Mouse (Mus musculus): ENCODE results near the gene Rec8. TPM values are rescaled to one million over a fixed set of nuclear protein-coding genes. Genes with fewer than 3 reads are reported as not detected.

Gene Rec8
- total RNA-seq, 4 experiments from 2014 or later = 0.53 to 1.4 (median 0.67) TPM

DNA sequence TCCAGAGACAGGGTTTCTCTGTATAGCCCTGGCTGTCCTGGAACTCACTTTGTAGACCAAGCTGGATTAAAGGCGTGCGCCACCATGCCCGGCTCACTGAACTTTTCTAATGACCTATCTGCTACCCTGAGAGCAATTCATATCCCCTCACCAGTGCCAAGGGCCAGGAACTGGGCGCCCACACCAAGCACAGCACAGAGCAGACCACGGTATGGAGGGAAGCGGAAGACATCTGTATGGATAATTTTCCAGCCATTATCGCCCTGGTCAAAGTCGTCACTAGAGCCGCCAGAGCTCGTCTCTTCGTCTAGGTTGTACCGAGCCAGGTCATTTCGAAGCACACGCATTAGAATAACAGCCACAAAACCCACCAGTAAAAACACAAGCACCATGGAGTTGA is 23.0 kb downstream of the Rec8 start:
- DNase-seq (ENCODE audit: low spot score) = no peak

DNA sequence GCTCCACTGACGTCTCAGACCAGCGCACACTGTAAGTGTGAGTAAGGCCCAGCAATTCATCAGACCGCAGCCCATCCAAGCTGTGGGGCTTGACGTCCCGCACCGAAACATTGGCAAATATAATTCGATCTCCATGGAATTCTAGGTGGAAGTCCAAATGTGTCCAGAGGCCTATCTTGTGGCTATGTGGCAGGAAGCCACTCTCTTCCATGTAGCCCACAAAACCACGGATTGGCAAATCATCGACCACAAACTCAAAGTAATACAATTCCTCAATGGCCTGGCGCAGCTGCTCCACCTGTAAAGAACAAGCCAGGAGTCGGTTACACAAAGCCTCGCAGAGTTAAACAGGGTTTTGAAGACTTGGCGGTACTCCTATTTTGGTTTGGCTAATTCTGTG is 23.5 kb downstream of the Rec8 start:
- DNase-seq (ENCODE audit: low spot score) = no peak

DNA sequence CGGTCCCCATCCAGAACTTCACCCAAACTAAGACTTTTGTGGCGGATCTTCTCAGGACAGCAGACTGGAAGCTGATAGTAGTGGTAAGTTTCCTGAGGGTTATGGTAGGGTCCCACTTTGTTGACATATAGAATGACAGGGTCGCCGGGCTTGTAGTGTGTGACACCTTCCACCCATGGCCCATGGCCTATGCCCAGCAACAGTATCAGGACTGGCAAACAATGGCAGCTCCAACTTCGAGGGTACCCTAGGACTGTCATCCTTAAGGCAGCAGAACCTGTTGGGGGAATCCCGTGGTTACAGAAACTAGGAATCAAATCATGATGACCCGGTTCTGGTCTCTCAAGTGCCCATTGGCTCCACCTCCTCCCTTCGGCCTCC is 24.8 kb downstream of the Rec8 start:
- DNase-seq (ENCODE audit: low spot score) = no peak

DNA sequence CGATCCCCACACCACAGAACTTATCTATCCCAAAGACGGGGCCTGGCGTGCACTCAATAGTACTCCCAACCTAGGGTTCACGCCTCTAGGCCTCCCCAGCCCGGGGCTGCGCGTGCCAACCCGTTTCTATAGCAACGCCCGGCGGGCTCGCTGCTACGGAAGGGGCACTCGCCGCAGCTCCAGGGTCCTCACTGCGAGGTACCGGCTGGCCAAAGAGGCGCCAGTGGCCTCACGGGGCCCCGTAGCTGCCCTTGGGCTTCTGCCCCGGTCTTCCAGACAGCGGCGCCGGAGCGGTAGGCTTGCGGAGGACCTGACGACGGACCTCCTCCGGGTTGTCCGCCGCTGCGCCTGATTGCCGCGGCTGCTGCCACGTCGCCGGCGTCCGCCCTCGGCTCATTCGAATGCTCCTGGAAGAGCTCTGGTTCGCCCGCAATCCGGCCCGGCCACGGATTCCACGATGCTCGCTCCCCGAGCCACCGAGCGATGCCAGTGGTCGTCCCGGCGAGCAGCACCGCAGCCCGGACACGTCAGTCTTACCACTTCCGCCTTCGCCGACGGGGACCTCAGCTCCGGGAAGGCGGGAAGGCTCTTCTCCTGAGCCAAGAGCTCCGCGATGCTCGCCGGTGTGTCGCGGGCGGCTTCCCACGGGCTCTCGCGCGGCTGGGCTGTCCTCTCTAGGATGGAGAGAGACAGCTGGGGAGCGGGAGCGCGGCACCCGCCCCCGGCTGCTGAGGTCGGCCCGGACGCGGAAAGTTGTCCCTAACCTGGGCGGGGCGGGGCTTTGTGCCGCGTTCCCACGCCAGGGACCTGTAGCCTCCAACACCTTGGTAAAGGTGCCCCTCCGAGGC is 25.4 kb downstream of the Rec8 start, which contains the start of gene Tm9sf1:
TSS of gene Tm9sf1 (minus strand) at position 747 of the 848 bp plus-strand sequence.
- peak; percentile 86 for DNase-seq (ENCODE audit: low spot score)

DNA sequence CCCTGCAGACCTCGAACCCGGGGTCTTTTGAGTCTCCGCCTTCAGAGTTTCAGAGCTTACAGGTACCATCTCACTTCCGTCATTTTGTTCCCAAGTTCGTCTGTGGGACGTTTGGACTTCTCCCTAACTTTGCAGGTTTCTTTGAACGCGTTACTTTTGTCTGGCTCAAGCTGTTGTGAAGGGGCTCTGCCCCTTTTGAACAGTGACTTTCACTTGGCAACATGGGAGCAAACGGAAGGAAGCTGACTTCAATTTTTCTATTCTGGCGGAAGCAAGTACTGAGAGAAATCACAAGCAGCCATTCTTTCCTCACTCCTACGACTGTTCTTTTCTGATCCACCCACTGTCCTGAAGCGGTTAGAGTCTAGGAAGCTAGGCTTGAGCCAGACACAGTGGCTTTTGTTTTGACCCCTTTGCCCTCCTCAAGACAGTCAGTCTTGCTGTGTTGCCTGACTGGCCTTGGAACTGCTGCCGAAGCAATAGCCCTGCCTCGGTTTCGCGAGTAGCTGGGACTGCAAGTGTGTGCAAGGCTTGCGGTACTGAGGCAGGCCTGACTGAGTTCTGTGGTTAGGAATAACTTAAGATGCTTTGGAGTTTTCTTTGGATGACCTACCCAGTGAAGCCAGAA is 26.5 kb downstream of the Rec8 start:
- DNase-seq (ENCODE audit: low spot score) = peak; percentile 41

DNA sequence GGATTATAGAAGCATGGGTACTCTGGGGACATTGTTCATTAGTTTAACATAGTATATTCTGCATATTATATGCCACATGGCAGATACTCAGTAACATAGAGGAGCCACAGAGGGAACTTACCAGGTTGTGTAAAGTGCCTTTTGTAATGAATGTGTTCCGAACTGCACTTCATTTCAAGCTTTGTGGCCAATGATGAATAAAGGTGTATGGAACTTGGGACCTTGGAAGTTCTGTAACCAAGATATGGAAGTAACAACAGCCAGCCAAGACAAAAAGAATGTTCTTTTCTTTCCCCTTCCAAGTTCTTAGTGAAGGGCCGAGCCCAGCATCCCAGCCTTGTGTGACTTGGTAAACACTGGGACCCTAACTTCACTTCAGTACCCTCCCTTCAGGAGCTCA is 32.0 kb downstream of the Rec8 start, which contains the start of gene Tssk4:
TSS of gene Tssk4 (plus strand) at position 301 of the 400 bp plus-strand sequence.
- DNase-seq (ENCODE audit: low spot score) = no peak

DNA sequence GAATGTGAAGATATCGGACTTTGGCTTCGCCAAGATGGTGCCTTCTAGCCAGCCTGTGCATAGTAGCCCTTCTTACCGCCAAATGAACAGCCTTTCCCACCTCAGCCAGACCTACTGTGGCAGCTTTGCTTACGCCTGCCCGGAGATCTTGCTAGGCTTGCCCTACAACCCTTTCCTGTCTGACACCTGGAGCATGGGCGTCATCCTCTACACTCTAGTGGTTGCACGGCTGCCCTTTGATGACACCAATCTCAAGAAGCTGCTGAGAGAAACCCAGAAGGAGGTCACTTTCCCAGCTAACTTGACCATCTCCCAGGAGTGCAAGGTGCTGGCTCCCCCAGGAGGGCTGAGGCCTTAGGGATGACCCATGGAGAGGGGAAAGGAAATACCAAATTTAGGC is 33.7 kb downstream of the Rec8 start:
- no peak for DNase-seq (ENCODE audit: low spot score)

DNA sequence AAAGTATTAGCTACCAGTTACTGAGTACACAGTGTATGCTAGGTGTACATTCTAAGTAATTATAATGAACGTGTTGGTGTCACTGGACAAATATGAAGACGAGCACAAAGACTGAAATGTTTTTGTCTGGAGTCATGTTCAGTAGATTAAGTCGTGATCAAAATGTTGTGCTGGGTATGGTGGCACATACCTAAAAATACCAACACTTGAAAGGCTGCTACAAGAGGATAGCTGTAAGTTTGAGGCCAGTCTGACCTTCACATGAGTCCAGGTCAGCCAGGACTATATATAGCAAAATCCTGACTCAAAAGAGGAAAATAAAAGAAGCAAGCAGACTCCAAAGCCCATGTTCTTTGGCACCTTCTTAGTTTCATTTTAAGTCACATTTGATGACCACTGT is 39.1 kb downstream of the Rec8 start:
- no peak for DNase-seq (ENCODE audit: low spot score)

DNA sequence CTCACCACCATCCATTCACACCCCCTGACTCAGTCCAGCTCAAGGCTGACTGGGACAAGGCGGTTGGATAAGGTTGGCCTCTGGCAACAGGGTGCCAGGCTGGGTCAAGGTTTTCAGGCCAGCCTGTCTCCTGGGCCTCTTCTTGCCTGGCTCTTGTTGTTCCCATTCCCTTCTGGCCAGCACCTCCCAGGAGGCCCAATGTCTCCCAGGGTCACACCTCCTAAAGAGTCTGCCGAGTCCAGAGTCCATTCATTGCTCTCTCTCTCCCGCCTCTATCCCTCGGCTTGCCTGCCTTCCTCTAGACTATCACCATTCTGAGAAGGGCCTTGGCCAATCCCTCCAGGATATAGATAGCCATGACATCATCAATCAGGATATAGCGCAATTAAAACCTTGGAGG is 40.2 kb downstream of the Rec8 start:
- DNase-seq (ENCODE audit: low spot score) = no peak

DNA sequence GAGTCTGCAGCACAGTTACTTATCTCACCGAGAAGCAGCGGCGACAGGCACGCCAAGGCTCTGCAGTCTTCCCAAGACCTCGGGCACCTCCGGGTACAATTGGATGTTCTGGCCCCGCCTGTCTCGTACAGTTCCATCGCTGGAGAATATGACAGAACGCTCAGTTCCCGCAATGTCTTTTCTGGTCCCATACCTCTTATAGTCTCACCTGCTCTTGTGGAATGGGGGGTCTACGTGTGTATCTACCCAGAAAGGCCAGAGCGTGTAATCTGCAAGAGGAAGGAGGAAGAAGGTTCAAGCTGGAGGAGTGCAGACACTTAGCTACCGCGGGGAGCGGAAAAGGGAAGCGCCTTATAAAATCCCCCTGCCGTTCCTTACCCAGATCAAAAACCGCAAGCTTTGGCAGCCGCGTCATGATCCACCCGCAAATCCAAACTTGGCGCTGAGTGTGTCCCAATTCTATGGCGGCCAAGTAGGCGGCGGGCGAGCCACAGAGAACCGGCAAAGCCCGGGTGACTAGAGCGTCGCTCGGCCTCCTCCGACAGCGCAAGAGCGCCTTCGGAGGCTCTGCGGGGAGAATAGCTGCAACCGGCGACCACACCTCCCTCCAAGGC is 42.2 kb downstream of the Rec8 start, which contains the start of gene Mdp1:
TSS of gene Mdp1 (minus strand) at position 549 of the 614 bp plus-strand sequence.
- peak; percentile 64 for DNase-seq (ENCODE audit: low spot score)

DNA sequence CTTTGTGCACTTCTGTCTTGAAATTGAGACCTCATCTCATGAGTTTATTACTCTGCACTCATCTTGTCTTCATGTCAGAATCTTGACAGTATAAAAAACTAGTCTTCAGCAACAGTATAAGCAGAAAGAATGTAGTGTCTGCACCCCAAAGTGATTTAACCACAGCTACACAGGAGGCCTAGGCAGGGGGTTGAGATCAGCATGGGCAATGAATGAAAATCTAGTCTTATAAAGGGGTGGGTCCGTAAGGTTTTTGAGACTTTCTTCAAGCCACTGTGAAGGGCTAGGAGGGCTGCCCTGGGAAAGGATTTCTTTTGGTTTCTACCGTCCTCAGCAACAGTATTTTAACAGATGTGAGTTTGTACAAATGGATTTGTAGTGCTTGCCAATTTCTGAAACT is 42.8 kb downstream of the Rec8 start:
- no peak for DNase-seq (ENCODE audit: low spot score)

DNA sequence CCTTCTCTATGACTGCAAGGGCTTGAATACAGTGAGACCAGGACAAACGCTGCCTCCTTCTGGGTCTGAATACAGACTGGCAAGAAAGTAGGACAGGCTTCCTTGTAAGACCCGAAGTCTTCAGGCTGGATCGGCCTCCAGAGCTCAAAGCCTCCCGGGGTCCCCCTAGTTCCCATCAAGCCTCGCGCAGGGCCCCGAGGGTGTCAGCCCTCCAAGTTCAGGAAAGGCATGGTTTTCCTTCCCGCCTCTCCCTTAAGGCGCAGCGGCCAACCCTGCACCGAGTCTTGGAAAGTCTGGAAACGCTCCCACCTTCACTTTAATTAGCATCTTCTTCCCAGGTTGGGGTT is 53.6 kb downstream of the Rec8 start:
- no peak for DNase-seq (ENCODE audit: low spot score)

DNA sequence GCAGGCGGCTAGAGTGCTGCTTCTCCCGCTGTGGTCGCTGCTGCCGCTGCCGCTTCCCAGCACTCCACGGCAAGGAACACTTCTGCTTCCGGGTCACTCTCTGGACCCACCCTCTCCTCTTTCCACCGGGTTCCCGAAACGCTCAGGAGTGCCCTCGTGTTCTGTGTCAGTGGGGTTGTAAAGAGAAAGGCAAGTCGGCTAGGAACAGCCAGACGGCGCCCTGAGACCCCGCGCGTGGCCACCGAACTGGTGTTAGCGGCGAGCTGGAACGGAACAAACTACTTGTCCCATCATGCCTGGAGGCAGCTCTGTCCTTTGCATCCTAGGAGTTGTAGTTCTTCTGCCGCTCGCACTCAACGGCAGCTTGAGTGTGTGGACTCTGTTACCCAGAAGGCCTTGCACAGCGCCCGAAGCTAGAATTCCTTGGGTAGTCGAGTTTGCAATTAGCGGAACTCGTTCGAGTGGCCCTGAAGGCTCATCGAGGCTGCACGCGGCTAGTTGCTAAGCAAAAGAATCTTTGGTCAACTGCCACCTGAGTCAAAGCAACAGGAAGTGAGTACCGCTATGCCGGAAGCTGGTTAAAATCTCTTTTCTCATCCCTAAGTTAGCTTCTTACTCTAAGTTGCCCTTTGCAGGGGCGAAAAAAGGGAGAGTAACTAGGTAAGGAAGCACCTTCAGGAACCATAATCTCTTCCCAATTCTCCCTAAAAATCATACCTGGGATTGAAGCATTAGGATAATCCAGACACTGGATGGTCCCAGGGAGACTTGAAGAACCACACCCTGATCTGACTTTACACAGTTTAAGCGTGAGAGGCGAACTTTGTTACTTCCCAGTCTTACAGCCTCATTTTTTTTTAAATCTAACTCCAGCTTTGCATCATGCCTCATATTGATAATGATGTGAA is 54.2 kb downstream of the Rec8 start, which contains the start of the genes Gmpr2 and Nedd8:
TSS of gene Gmpr2 (plus strand) at position 109 of the 908 bp plus-strand sequence.
TSS of gene Nedd8 (minus strand) at position 292 of the 908 bp plus-strand sequence.
- DNase-seq (ENCODE audit: low spot score) = peak; percentile 93

DNA sequence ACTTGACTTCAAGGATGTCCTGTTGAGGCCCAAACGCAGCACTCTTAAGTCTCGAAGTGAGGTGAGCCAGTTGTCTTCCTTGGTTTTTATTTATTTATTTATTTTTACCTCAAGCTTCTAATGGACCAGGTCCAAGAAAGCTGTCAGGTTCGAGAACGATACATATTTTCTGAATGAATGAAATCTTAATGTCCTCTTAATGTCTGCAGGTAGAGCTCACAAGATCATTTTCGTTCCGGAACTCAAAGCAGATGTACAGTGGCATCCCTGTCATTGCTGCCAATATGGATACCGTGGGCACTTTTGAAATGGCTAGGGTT is 54.9 kb downstream of the Rec8 start:
- no peak for DNase-seq (ENCODE audit: low spot score)

Other genes with a start within 250 kb of the Rec8 start
- 100 to 1,000 TPM; 132 to 160 (median 146) TPM for gene Dhrs4, start 139.3 kb upstream of the Rec8 start, total RNA-seq (2022)
- gene Carmil3, start 127.4 kb upstream of the Rec8 start, total RNA-seq (2022) = 1 to 10 TPM; 2.4 to 3.6 (median 2.4) TPM
- under 1 TPM in 1 of 4 experiments, not detected in 3; 0.12 TPM for gene Cpne6, start 107.6 kb upstream of the Rec8 start, total RNA-seq (2022)
- gene Nrl, start 93.1 kb upstream of the Rec8 start, total RNA-seq (2022) = not detected
- gene Pck2, start 77.8 kb upstream of the Rec8 start, total RNA-seq (2022) = 10 to 100 TPM in 2 of 4 experiments, 1 to 10 TPM in 2; 6.6 to 12.5 (median 9.3) TPM
- 100 to 1,000 TPM; 161 to 180 (median 166) TPM for gene Dcaf11, start 58.0 kb upstream of the Rec8 start, total RNA-seq (2022)
- gene A730061H03Rik, start 57.6 kb upstream of the Rec8 start, total RNA-seq (2022) = not detected
- gene Fitm1, start 42.4 kb upstream of the Rec8 start, total RNA-seq (2022) = 100 to 1,000 TPM; 165 to 203 (median 175) TPM
- gene Psme1, start 39.9 kb upstream of the Rec8 start, total RNA-seq (2022) = 100 to 1,000 TPM; 273 to 297 (median 284) TPM
- 10 to 100 TPM; 65.0 to 75.0 (median 68.2) TPM for gene Emc9, start 32.7 kb upstream of the Rec8 start, total RNA-seq (2022)
- gene Psme2, start 26.9 kb upstream of the Rec8 start, total RNA-seq (2022) = 100 to 1,000 TPM in 3 of 4 experiments, 10 to 100 TPM in 1; 92.6 to 112 (median 108) TPM
- 10 to 100 TPM; 23.9 to 29.1 (median 26.9) TPM for gene Rnf31, start 26.3 kb upstream of the Rec8 start, total RNA-seq (2022)
- 1 to 10 TPM; 7.2 to 8.9 (median 8.4) TPM for gene Irf9, start 14.5 kb upstream of the Rec8 start, total RNA-seq (2022)
- 10 to 100 TPM; 58.2 to 75.2 (median 71.6) TPM for gene Ipo4, start 17.9 kb downstream of the Rec8 start, total RNA-seq (2022)
- 1 to 10 TPM; 1.6 to 3.3 (median 2.6) TPM for gene Gm49378, start 19.9 kb downstream of the Rec8 start, total RNA-seq (2022)
- 10 to 100 TPM; 38.9 to 44.2 (median 40.8) TPM for gene Tm9sf1, start 25.8 kb downstream of the Rec8 start, total RNA-seq (2022)
- under 1 TPM; 0.44 to 0.88 (median 0.52) TPM for gene Tssk4, start 32.1 kb downstream of the Rec8 start, total RNA-seq (2022)
- gene Mdp1, start 42.5 kb downstream of the Rec8 start, total RNA-seq (2022) = 10 to 100 TPM; 46.2 to 64.1 (median 52.7) TPM
- gene Gmpr2, start 53.9 kb downstream of the Rec8 start, total RNA-seq (2022) = 10 to 100 TPM in 1 of 4 experiments, 1 to 10 TPM in 3; 7.8 to 11.2 (median 8.9) TPM
- 100 to 1,000 TPM; 245 to 279 (median 255) TPM for gene Nedd8, start 54.1 kb downstream of the Rec8 start, total RNA-seq (2022)
- gene Tinf2, start 63.8 kb downstream of the Rec8 start, total RNA-seq (2022) = 10 to 100 TPM; 11.1 to 15.2 (median 13.3) TPM
- under 1 TPM; 0.16 to 0.43 (median 0.27) TPM for gene Tgm1, start 95.9 kb downstream of the Rec8 start, total RNA-seq (2022)
- 10 to 100 TPM; 13.3 to 14.6 (median 14.5) TPM for gene Rabggta, start 104.2 kb downstream of the Rec8 start, total RNA-seq (2022)
- gene Dhrs1, start 127.7 kb downstream of the Rec8 start, total RNA-seq (2022) = 10 to 100 TPM; 38.3 to 46.8 (median 43.2) TPM
- 10 to 100 TPM in 3 of 4 experiments, 1 to 10 TPM in 1; 9.6 to 13.2 (median 11.0) TPM for gene Nop9, start 127.7 kb downstream of the Rec8 start, total RNA-seq (2022)
- gene Cideb, start 140.4 kb downstream of the Rec8 start, total RNA-seq (2022) = 1 to 10 TPM in 3 of 4 experiments, under 1 TPM in 1; 0.95 to 1.9 (median 1.4) TPM
- under 1 TPM; 0.06 to 0.19 (median 0.13) TPM for gene Ltb4r2, start 143.4 kb downstream of the Rec8 start, total RNA-seq (2022)
- gene Ltb4r1, start 147.9 kb downstream of the Rec8 start, total RNA-seq (2022) = under 1 TPM in 3 of 4 experiments, not detected in 1; 0.19 to 0.49 (median 0.26) TPM
- gene Adcy4, start 166.1 kb downstream of the Rec8 start, total RNA-seq (2022) = 10 to 100 TPM; 13.0 to 22.0 (median 16.4) TPM
- gene Ripk3, start 170.8 kb downstream of the Rec8 start, total RNA-seq (2022) = 1 to 10 TPM; 2.2 to 6.2 (median 3.4) TPM
- gene Nfatc4, start 205.1 kb downstream of the Rec8 start, total RNA-seq (2022) = 1 to 10 TPM; 3.3 to 4.2 (median 3.7) TPM
- 10 to 100 TPM in 1 of 4 experiments, 1 to 10 TPM in 3; 4.4 to 11.5 (median 6.2) TPM for gene Nynrin, start 236.0 kb downstream of the Rec8 start, total RNA-seq (2022)

Data from heart, adult 8-10 months (tissue).